Mouse (Mus musculus): ENCODE results near the gene Astn2. TPM values are rescaled to one million over a fixed set of nuclear protein-coding genes. Genes with fewer than 3 reads are reported as not detected.
"Not testable (repeated sequence)": the region's sequence is repeated elsewhere in the genome, so short reads cannot be mapped to it uniquely, and the experiment has no call there.

Gene Astn2
- polyA plus RNA-seq, 1 experiment from 2014 or later = 0.82 TPM

DNA sequence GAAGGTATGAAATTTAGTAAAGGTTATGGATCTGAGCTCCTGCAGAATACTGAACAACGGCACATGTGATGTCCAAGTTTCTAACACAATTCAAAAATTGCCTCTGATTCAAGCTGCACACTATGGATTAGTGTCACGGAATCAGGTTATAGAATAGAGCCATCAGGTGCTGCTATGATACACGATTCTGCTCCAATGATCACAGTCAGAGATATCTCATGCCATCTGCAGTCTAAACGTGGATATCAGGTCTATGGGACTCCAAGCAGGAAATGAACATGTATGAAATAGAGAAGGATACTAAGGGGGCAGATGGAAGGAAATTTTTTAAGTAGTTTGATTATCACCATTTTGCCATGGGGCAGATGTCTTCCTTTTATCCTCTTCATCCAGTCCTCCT lies 702.6 kb downstream of the Astn2 start:
- Histone ChIP-seq H3K27me3 (replicated peaks) (no peaks in the 10 kb centered on the region), H3K4me2 (no peak overlapping the region), H3K36me3 (no peaks in the 10 kb centered on the region), H3K27ac (no peak overlapping the region), H3K9me3 (no peaks in the 10 kb centered on the region), H3K4me1 (no peaks in the 10 kb centered on the region), H3K4me3 (replicated peaks) (no peak overlapping the region), H3K9ac (no peak overlapping the region)
- no peak for ATAC-seq (ENCODE audit: insufficient read depth, low FRiP score, low read depth)
- 73% methylated on average over 4 of the region's 4 CpGs for WGBS

DNA sequence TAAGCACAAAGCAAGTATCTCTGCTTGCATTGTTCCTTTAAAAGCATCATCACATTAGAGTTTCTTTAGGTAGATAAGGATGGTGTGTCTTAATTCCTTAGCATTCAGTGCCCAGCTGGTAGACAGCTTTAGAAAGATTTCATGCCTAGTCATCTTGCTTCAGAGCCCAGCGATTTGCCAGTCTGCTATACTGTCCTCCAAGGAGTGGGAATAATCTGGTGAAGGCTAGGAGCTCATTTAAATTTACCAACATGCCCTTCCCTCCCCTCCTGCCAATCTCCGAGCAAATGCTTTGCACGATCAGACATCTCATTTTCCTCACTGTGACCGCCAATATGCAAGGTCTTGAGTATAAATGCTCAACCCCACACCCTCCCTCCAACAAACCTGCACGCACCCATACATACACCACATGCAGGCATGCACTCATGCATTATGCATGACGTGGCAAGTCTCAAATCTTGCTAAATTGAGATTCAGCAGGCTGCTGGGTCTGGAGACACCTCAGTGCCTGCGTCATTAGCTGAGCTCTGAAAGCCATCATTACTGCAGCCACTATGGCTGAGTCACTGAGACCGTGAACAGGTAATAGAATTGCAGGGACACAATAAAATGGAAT lies 704.6 kb downstream of the Astn2 start:
- ATAC-seq (ENCODE audit: insufficient read depth, low FRiP score, low read depth) = no peak
- no peaks in the 10 kb centered on the region for H3K27me3 ChIP-seq (replicated peaks)
- 54% methylated on average over 8 of the region's 8 CpGs for WGBS

DNA sequence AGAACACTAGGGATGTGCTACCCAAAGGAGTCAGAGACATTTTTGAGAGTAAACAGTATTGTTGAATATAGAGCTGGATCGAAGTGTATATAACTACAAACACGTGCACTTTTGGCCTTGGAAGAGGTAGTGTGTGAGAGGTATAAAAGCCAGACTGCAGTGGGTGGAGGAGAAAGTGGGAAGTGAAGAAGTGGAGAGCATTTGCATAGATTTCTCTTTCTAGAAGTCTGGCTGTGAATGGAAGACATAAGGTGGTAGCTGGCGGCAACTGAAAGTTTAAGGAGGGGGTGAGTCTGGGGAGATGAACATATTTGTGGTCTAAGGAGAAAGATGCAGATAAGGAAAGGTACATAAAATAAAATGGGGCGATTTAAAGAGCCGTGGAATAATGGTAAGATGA lies 709.2 kb downstream of the Astn2 start:
- 85% methylated on average over 5 of the region's 5 CpGs for WGBS
- H3K4me2 ChIP-seq = no peak overlapping the region
- no peaks in the 10 kb centered on the region for H3K4me1 ChIP-seq
- no peak overlapping the region for H3K4me3 ChIP-seq (replicated peaks)
- no peaks in the 10 kb centered on the region for H3K9me3 ChIP-seq
- H3K36me3 ChIP-seq = no peaks in the 10 kb centered on the region
- H3K27me3 ChIP-seq (replicated peaks) = no peaks in the 10 kb centered on the region
- H3K27ac ChIP-seq = no peak overlapping the region
- H3K9ac ChIP-seq = no peak overlapping the region
- ATAC-seq (ENCODE audit: insufficient read depth, low FRiP score, low read depth) = no peak

More for the DNA sequence above, 704.6 kb downstream of the Astn2 start:
- H3K4me1 ChIP-seq = no peaks in the 10 kb centered on the region
- no peak overlapping the region for H3K9ac ChIP-seq
- no peak overlapping the region for H3K4me3 ChIP-seq (replicated peaks)
- H3K4me2 ChIP-seq = no peak overlapping the region
- no peaks in the 10 kb centered on the region for H3K36me3 ChIP-seq
- H3K27ac ChIP-seq = no peak overlapping the region
- H3K9me3 ChIP-seq = no peaks in the 10 kb centered on the region

DNA sequence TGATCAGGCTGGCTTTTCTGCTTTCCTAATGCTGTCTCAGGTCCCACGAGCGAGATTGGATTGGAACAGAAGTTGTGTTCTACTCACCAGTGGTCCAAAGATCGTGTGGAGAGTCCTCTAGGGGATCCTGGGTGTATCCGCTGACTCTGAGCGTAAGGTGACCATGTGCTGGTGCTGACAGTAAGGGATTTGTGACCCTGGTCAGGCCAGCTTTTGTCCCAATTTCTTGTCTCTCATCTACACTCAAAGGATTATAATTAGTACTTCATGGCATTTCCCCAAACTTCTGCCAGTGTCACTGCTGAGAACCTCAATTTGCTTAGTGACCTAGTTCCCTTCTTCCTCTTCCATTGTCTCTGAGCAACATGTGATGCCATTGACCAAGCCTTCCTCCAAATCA lies 710.4 kb downstream of the Astn2 start:
- 85% methylated on average over 5 of the region's 5 CpGs for WGBS
- ATAC-seq (ENCODE audit: insufficient read depth, low FRiP score, low read depth) = no peak
- no peaks in the 10 kb centered on the region for H3K36me3 ChIP-seq
- H3K27me3 ChIP-seq (replicated peaks) = no peaks in the 10 kb centered on the region
- H3K4me3 ChIP-seq (replicated peaks) = no peak overlapping the region
- H3K9me3 ChIP-seq = no peaks in the 10 kb centered on the region
- no peak overlapping the region for H3K9ac ChIP-seq
- no peak overlapping the region for H3K27ac ChIP-seq
- H3K4me2 ChIP-seq = no peak overlapping the region
- no peaks in the 10 kb centered on the region for H3K4me1 ChIP-seq

DNA sequence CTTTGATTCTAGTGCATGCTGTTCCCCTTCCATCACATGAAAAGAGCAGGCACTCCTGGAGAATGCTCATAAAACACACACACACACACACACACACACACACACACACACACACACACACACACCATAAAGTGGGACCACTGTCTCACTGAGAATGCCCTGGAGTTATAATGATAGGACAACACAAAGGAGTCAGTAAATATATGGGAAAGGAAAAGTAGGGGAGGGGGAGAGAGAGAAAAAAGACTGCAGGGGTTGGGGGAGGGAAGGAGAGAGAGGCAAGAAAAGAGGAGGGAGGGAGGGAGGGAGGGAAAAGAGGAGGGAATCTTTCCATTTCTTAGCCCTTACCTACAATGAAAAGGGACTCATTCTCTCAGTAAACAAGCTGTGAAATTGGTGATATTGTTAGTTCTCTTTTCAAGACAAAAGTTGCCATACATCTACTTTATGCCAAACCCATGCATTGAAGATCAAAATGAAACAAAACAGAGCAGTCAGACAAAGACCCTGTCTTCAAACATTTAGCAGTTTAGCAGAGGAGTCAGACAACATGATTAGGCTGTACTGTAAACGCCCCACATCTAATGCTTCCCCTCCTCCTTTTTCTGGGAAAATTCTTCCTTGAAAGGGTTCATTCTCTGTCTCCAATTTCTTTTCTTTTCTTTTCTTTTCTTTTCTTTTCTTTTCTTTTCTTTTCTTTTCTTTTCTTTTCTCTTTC lies 717.2 kb downstream of the Astn2 start:
- H3K4me3 ChIP-seq (replicated peaks) = no peak overlapping the region
- no peaks in the 10 kb centered on the region for H3K9me3 ChIP-seq
- no peak for ATAC-seq (ENCODE audit: insufficient read depth, low FRiP score, low read depth)
- no peak overlapping the region for H3K27ac ChIP-seq
- no peaks in the 10 kb centered on the region for H3K4me1 ChIP-seq
- no peak overlapping the region for H3K4me2 ChIP-seq
- no peak overlapping the region for H3K9ac ChIP-seq
- WGBS = 42% methylated on average over 1 of the region's 1 CpGs
- H3K36me3 ChIP-seq = no peaks in the 10 kb centered on the region
- no peaks in the 10 kb centered on the region for H3K27me3 ChIP-seq (replicated peaks)

DNA sequence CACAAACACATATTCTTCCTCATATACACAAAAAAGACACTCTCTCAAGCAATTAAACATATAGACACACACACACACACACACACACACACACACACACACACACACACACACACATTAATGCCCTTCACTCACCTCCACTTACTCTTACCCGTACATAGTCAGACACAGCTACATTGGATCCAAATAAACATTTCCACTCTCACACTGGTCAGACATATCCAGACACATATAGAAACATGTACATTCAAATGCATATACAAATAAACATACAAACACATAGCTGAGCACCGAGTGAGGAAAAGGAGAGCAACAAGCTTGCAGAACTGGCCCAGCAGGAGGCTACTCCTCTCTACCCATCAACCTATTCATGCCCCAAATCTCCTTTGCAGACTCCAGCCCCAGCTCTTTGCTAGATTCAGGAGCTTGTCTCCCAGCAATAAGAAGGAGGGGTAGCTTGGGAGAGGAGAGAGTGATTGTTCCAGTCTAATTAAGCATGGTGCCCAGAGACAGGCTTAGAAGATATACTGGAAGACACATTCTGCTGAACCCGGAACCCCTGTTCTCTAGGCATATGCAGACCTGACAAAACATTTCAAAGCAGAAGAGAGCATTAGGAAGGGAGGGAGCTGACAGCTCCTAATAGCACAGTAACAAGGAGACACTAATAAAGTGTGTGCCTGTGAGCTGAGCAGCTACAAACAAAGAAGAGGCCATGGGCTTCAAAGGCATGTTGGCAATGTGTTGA lies 718.0 kb downstream of the Astn2 start:
- H3K27ac ChIP-seq = no peak overlapping the region
- H3K27me3 ChIP-seq (replicated peaks) = no peaks in the 10 kb centered on the region
- no peak for ATAC-seq (ENCODE audit: insufficient read depth, low FRiP score, low read depth)
- H3K9ac ChIP-seq = no peak overlapping the region
- 53% methylated on average over 3 of the region's 3 CpGs for whole genome bisulfite sequencing
- no peaks in the 10 kb centered on the region for H3K4me1 ChIP-seq
- no peak overlapping the region for H3K4me3 ChIP-seq (replicated peaks)
- H3K9me3 ChIP-seq = no peaks in the 10 kb centered on the region
- no peaks in the 10 kb centered on the region for H3K36me3 ChIP-seq
- H3K4me2 ChIP-seq = no peak overlapping the region

DNA sequence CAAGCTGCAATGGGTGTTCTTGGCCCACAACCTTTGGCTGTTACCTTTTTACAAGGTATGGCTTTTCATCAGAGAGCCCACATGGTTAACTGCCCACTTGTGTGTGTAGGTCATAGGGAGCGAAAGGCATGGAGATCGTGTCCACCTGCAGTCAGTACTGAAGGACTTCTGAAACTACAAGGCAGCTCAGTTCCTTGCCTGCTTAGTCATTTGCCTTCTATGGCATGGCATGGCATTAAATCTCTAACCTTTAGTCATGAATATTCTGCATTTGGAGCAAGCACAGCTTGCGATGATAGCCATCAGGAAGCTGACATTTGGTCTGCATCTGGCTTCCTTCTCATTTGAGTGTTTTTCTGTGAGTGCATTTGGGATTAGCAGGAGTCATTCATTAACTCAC lies 720.0 kb downstream of the Astn2 start:
- Histone ChIP-seq H3K36me3 (no peaks in the 10 kb centered on the region), H3K9ac (no peak overlapping the region), H3K4me2 (no peak overlapping the region), H3K9me3 (no peaks in the 10 kb centered on the region), H3K4me3 (replicated peaks) (no peak overlapping the region), H3K27ac (no peak overlapping the region), H3K27me3 (replicated peaks) (no peaks in the 10 kb centered on the region), H3K4me1 (no peaks in the 10 kb centered on the region)
- ATAC-seq (ENCODE audit: insufficient read depth, low FRiP score, low read depth) = no peak
- 50% methylated on average over 3 of the region's 3 CpGs for WGBS

DNA sequence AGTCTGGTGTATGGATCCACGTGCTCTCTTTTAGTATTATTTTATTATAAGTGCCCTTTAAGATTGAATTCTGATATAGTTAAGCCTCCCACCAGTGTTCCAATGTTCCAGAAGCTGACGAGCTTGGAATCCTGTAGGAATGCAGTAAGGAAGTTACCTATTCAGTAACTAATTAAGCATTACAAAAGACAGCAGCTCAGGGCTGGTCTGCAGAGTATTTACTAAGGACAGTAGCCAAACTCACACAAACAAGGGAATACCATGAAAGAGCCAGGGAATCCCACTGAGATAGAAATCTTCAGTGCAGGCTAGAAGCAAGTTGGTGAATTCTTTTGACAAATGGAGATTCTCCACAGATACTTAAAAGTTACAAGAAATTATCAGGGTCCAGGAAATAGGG lies 724.6 kb downstream of the Astn2 start:
- H3K4me3 ChIP-seq (replicated peaks); H3K36me3 ChIP-seq; H3K4me1 ChIP-seq; H3K4me2 ChIP-seq; H3K9ac ChIP-seq; H3K27ac ChIP-seq; H3K27me3 ChIP-seq (replicated peaks); H3K9me3 ChIP-seq; ATAC-seq (ENCODE audit: insufficient read depth, low FRiP score, low read depth): not testable (repeated sequence)
- WGBS = 55% methylated on average over 2 of the region's 2 CpGs

DNA sequence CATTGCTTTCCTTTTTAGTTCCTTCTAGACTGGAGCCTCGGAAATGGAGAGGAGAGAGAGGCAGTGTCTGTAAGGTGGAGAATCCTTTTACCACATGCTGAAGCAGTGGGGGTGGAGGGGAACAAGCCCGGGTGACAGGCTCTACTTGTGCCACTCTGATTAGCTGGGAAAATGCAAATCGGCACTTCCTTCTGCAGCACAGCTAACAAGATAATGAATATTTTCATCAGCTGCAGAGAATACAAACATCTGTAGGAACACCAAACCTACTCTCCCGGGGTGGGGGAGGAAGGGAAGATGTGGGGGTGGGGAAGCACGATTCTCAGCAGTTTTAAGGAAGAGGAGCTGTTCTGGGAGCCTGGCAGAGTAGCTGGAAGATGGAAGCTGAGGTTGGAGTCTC lies 725.5 kb downstream of the Astn2 start:
- 20% methylated on average over 5 of the region's 5 CpGs for WGBS

DNA sequence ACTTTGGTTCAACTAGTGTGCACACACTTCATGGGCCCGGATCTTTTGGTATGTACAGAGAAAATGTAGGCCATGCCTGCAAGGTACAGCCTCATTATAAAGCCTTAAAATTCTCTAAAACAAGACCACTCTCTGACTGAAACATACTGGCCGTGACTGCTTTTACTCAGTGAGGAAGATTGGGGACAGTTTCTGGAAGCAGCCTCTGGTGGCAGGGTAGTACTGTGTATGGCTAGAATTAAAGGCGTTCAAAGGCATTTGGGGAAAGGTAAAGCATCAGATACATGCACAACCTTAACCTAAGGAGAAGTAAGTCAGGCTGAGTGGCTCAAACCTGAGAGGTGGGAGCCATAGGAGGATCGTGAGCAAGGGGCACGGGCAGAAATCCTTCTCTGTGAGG lies 725.9 kb downstream of the Astn2 start:
- 65% methylated on average over 5 of the region's 5 CpGs for WGBS

More for the DNA sequence above, 725.5 kb downstream of the Astn2 start:
- no peak overlapping the region for H3K27ac ChIP-seq
- no peaks in the 10 kb centered on the region for H3K27me3 ChIP-seq (replicated peaks)
- H3K36me3 ChIP-seq = no peaks in the 10 kb centered on the region
- H3K4me2 ChIP-seq = no peak overlapping the region
- ATAC-seq (ENCODE audit: insufficient read depth, low FRiP score, low read depth) = no peak
- no peaks in the 10 kb centered on the region for H3K9me3 ChIP-seq
- no peaks in the 10 kb centered on the region for H3K4me1 ChIP-seq
- no peak overlapping the region for H3K4me3 ChIP-seq (replicated peaks)
- no peak overlapping the region for H3K9ac ChIP-seq

DNA sequence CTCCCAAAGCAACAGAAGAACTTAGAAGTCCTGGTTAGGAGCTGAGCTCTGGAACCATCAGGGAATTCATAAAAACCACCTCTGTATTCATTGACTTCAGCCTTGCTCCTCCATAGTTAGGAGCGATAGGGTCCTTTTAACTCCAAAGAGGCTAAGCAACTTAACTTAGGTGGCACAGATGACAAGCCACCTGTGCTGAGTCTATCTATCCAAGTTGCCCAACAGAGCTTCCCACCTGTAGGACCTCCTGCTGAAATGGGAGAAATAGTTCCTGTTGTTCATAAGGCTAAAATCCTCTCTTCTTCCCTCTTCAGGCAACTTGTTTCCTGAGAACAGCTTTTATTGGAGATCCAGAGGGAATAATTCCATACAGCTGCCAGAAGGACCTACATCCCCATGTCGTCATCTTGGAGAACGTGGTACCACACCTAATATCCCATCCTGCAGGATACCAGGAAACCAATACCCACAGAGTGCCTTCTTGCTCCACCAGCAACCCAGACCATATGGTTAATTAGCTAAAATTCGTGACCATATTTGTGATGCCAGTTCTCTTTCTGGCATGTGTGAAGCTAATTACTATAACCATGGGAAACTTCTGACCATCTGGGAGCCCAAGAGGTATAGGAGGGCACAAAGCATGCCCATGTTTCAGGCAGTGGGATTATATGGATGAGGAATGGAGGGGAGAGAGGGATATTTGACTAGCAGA lies 730.0 kb downstream of the Astn2 start:
- no peaks in the 10 kb centered on the region for H3K36me3 ChIP-seq
- no peak overlapping the region for H3K27ac ChIP-seq
- no peak overlapping the region for H3K9ac ChIP-seq
- H3K4me2 ChIP-seq = no peak overlapping the region
- ATAC-seq (ENCODE audit: insufficient read depth, low FRiP score, low read depth) = no peak
- H3K27me3 ChIP-seq (replicated peaks) = no peaks in the 10 kb centered on the region
- H3K4me3 ChIP-seq (replicated peaks) = no peak overlapping the region
- no peaks in the 10 kb centered on the region for H3K4me1 ChIP-seq
- WGBS = 88% methylated on average over 4 of the region's 4 CpGs
- no peaks in the 10 kb centered on the region for H3K9me3 ChIP-seq

More for the DNA sequence above, 725.9 kb downstream of the Astn2 start:
- Histone ChIP-seq H3K27ac (no peak overlapping the region), H3K36me3 (no peaks in the 10 kb centered on the region), H3K9me3 (no peaks in the 10 kb centered on the region), H3K27me3 (replicated peaks) (no peaks in the 10 kb centered on the region), H3K4me2 (no peak overlapping the region), H3K4me1 (no peaks in the 10 kb centered on the region), H3K9ac (no peak overlapping the region), H3K4me3 (replicated peaks) (no peak overlapping the region)
- no peak for ATAC-seq (ENCODE audit: insufficient read depth, low FRiP score, low read depth)

Measured in stomach, embryonic 15.5 days (tissue).